Mouse (Mus musculus) left cerebral cortex, postnatal 4 days (tissue): ENCODE data around the gene Foxj2. TPM values are rescaled to one million over a fixed set of nuclear protein-coding genes. Genes with fewer than 3 reads are reported as not detected.

Source experiments
- DNase-seq: peaks from one replicate; pipeline ENCODE4 v3.0.0-alpha.2; 2022
- intact Hi-C: fragments of 180-260 bp; cut with DNase I; formaldehyde crosslinking; loops from one replicate; pipeline ENCODE4 v1.15.1; 2025
- microRNA-seq: library from miRNA; unstranded; fragments of <30 nt; microRNA quantifications from one replicate; pipeline ENCODE4 v1.2.0, GENCODE M21; 2022
- total RNA-seq, 2 experiments: library from RNA; stranded (reverse); gene quantifications; 2 replicates each; pipeline ENCODE4 v1.2.3; 2021

Foxj2 gene
- total RNA-seq, 2 experiments from 2014 or later = 29.4 to 32.7 TPM

GRCm38 (mm10) chr6:122867914-122868313, 48.2 kb downstream of the Foxj2 start:
- intact Hi-C loops = no loop called here
- DNase-seq = no peak

GRCm38 (mm10) chr6:122869846-122870245, 50.1 kb downstream of the Foxj2 start:
- intact Hi-C loops = loop anchor here (10.0 kb wide), 1 partner anchor 205 kb away; no protein-coding TSS in a partner anchor
- DNase-seq = no peak

GRCm38 (mm10) chr6:122872800-122873199, 53.1 kb downstream of the Foxj2 start:
- intact Hi-C loops = loop anchor here (10.0 kb wide), 1 partner anchor 208 kb away; no protein-coding TSS in a partner anchor
- DNase-seq = no peak

- peak; percentile 98 for DNase-seq
- intact Hi-C loops = loop anchor here (10.0 kb wide), 1 partner anchor 209 kb away; no protein-coding TSS in a partner anchor
These were observed 54.4 kb downstream of the Foxj2 start, which contains the start of gene Necap1 for GRCm38 (mm10) chr6:122873871-122874719. Gene Necap1, plus strand, starts transcription at chr6:122874474.

GRCm38 (mm10) chr6:122874720-122875389, 55.1 kb downstream of the Foxj2 start:
- peak; percentile 61 for DNase-seq
- intact Hi-C loops = loop anchor here (10.0 kb wide), 1 partner anchor 210 kb away; no protein-coding TSS in a partner anchor

GRCm38 (mm10) chr6:122879141-122879735, 59.5 kb downstream of the Foxj2 start:
- no peak for DNase-seq
- intact Hi-C loops = loop anchor here (10.0 kb wide), 1 partner anchor 214 kb away; no protein-coding TSS in a partner anchor

GRCm38 (mm10) chr6:122879781-122880505, 60.2 kb downstream of the Foxj2 start:
- no peak for DNase-seq
- intact Hi-C loops = loop anchor here (10.0 kb wide), 2 partner anchors 215 to 1495 kb away; no protein-coding TSS in a partner anchor

- no peak for DNase-seq
- intact Hi-C loops = loop anchor here (10.0 kb wide), 1 partner anchor 1494 kb away; no protein-coding TSS in a partner anchor
These were observed 61.6 kb downstream of the Foxj2 start for GRCm38 (mm10) chr6:122881287-122881686.

GRCm38 (mm10) chr6:122883603-122884002, 63.9 kb downstream of the Foxj2 start:
- no peak for DNase-seq

GRCm38 (mm10) chr6:122889599-122889998, 69.9 kb downstream of the Foxj2 start:
- intact Hi-C loops = loop anchor here (10.0 kb wide), 1 partner anchor 1485 kb away; no protein-coding TSS in a partner anchor

More at GRCm38 (mm10) chr6:122883603-122884002, 63.9 kb downstream of the Foxj2 start:
- intact Hi-C loops = loop anchor here (10.0 kb wide), 1 partner anchor 1491 kb away; no protein-coding TSS in a partner anchor

GRCm38 (mm10) chr6:122892442-122893049, 72.8 kb downstream of the Foxj2 start:
- intact Hi-C loops = loop anchor here (10.0 kb wide), 1 partner anchor 1362 kb away; no protein-coding TSS in a partner anchor
- peak; percentile 67 for DNase-seq

More at GRCm38 (mm10) chr6:122889599-122889998, 69.9 kb downstream of the Foxj2 start:
- no peak for DNase-seq

Small RNA genes lying within 50 kb of the gene (microRNA-seq; reads per million reads assigned to microRNA genes)
- gene Mir7231 = not detected

Other genes with a start within 250 kb of the Foxj2 start
- gene Apobec1, start 217.5 kb upstream of the Foxj2 start, total RNA-seq = 1 to 10 TPM; 2.1 to 3.1 TPM
- gene Gdf3, start 209.8 kb upstream of the Foxj2 start, total RNA-seq = not detected
- not detected for gene Dppa3, start 193.5 kb upstream of the Foxj2 start, total RNA-seq
- gene Nanog, start 112.4 kb upstream of the Foxj2 start, total RNA-seq = not detected
- gene Slc2a3, start 18.3 kb upstream of the Foxj2 start, total RNA-seq = 10 to 100 TPM; 62.9 to 73.9 TPM
- 1 to 10 TPM; 1.0 to 1.1 TPM for gene C3ar1, start 36.2 kb downstream of the Foxj2 start, total RNA-seq
- gene Necap1, start 54.6 kb downstream of the Foxj2 start, total RNA-seq = 100 to 1,000 TPM; 107 to 123 TPM
- 1 to 10 TPM in 1 of 2 experiments, under 1 TPM in 1; 0.52 to 1.0 TPM for gene Clec4a1, start 101.9 kb downstream of the Foxj2 start, total RNA-seq
- 1 to 10 TPM in 1 of 2 experiments, under 1 TPM in 1; 0.44 to 1.0 TPM for gene Clec4a3, start 132.6 kb downstream of the Foxj2 start, total RNA-seq
- gene Clec4a4, start 170.5 kb downstream of the Foxj2 start, total RNA-seq = not detected
- not detected for gene Clec4b1, start 230.0 kb downstream of the Foxj2 start, total RNA-seq